Mouse (Mus musculus): Measurements from ENCODE around the gene Pik3cd. TPM values are rescaled to one million over a fixed set of nuclear protein-coding genes. Genes with fewer than 3 reads are reported as not detected.

Pik3cd gene
- polyA plus RNA-seq, 1 experiment = 1.4 TPM

DNA sequence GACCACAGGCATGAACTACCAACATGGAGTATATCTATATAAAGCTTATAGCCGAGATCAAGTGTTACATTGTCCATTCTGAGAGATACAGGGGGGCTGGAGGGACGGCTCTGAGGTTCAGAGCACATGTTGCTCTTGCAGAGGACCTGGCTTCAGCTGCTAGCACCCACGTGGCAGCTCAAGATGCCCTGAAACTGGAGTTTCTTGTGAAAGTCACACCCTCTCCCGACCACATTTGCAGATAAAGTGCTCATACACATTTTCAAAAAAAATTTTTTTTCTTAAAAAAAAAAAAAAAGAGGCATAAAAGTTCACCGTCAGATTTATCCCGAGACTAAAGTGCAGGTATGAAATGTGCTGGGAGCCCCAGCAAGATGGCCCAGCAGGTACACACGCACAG is 41.8 kb downstream of the Pik3cd start:
- no peak overlapping the region for H3K4me3 ChIP-seq
- H3ac ChIP-seq (ENCODE audit: control insufficient read depth, insufficient read length) = no peak overlapping the region
- no peaks in the 10 kb centered on the region for H3K79me2 ChIP-seq (ENCODE audit: control insufficient read depth, insufficient read depth)
- no peaks in the 10 kb centered on the region for H3K27me3 ChIP-seq (ENCODE audit: control insufficient read depth, insufficient read depth, insufficient read length)
- TF ChIP-seq SRF (IDR thresholded peaks at IDR 0.05; ENCODE audit: control insufficient read depth, insufficient read length, low read depth) = no peak
- no peak for TF ChIP-seq POLR2A (IDR thresholded peaks at IDR 0.05; ENCODE audit: insufficient read length, low read depth)
- TF ChIP-seq TCF3 (IDR thresholded peaks at IDR 0.05; ENCODE audit: insufficient read length, low read depth) = no peak
- TF ChIP-seq CEBPB (IDR thresholded peaks at IDR 0.05; ENCODE audit: insufficient read depth, poor library complexity, severe bottlenecking) = no peak
- no peak for TF ChIP-seq REST (IDR thresholded peaks at IDR 0.05; ENCODE audit: insufficient read depth, insufficient read length)
- TF ChIP-seq E2F4 (IDR thresholded peaks at IDR 0.05; ENCODE audit: insufficient read depth) = no peak
- TF ChIP-seq POLR2AphosphoS2 (IDR thresholded peaks at IDR 0.05; ENCODE audit: insufficient read length, low read depth) = no peak
- TF ChIP-seq MYOD1 (IDR thresholded peaks at IDR 0.05; ENCODE audit: control insufficient read depth in 1 of 3, insufficient read length in 2 of 3, low read depth in 2 of 3) = no peak
- TF ChIP-seq USF1 (IDR thresholded peaks at IDR 0.05; ENCODE audit: low read depth) = no peak
- TF ChIP-seq MAX (IDR thresholded peaks at IDR 0.05; ENCODE audit: low read depth) = no peak
- no peak for TF ChIP-seq MYOG (IDR thresholded peaks at IDR 0.05; ENCODE audit: control insufficient read depth in 1 of 3, insufficient read depth in 1 of 3, insufficient read length in 2 of 3, low read depth in 2 of 3)
- no peak for TF ChIP-seq TCF12 (IDR thresholded peaks at IDR 0.05; ENCODE audit: insufficient read depth, poor library complexity, severe bottlenecking)
- no peaks in the 10 kb centered on the region for H3K36me3 ChIP-seq (ENCODE audit: control insufficient read depth, insufficient read depth)
- no peak overlapping the region for H3K4me2 ChIP-seq (ENCODE audit: low read depth)

GRCm38 (mm10) chr4:149659495-149660116 is 42.8 kb downstream of the Pik3cd start:
- H3K27me3 ChIP-seq (ENCODE audit: control insufficient read depth, insufficient read depth, insufficient read length) = no peaks in the 10 kb centered on the region
- no peak overlapping the region for H3K4me2 ChIP-seq (ENCODE audit: low read depth)
- TF ChIP-seq MYOG (IDR thresholded peaks at IDR 0.05; ENCODE audit: control insufficient read depth in 1 of 3, insufficient read depth in 1 of 3, insufficient read length in 2 of 3, low read depth in 2 of 3) (no peak), REST (IDR thresholded peaks at IDR 0.05; ENCODE audit: insufficient read depth, insufficient read length) (no peak), MYOD1 (IDR thresholded peaks at IDR 0.05; ENCODE audit: control insufficient read depth in 1 of 3, insufficient read length in 2 of 3, low read depth in 2 of 3) (no peak), E2F4 (IDR thresholded peaks at IDR 0.05; ENCODE audit: insufficient read depth) (no peak), CEBPB (IDR thresholded peaks at IDR 0.05; ENCODE audit: insufficient read depth, poor library complexity, severe bottlenecking) (no peak), TCF12 (IDR thresholded peaks at IDR 0.05; ENCODE audit: insufficient read depth, poor library complexity, severe bottlenecking) (no peak), TCF3 (IDR thresholded peaks at IDR 0.05; ENCODE audit: insufficient read length, low read depth) (no peak), POLR2AphosphoS2 (IDR thresholded peaks at IDR 0.05; ENCODE audit: insufficient read length, low read depth) (no peak), SRF (IDR thresholded peaks at IDR 0.05; ENCODE audit: control insufficient read depth, insufficient read length, low read depth) (no peak), POLR2A (IDR thresholded peaks at IDR 0.05; ENCODE audit: insufficient read length, low read depth) (no peak), USF1 (IDR thresholded peaks at IDR 0.05; ENCODE audit: low read depth) (no peak), MAX (IDR thresholded peaks at IDR 0.05; ENCODE audit: low read depth) (no peak)
- no peak overlapping the region for H3K4me3 ChIP-seq
- H3ac ChIP-seq (ENCODE audit: control insufficient read depth, insufficient read length) = no peak overlapping the region
- no peaks in the 10 kb centered on the region for H3K36me3 ChIP-seq (ENCODE audit: control insufficient read depth, insufficient read depth)
- H3K79me2 ChIP-seq (ENCODE audit: control insufficient read depth, insufficient read depth) = no peaks in the 10 kb centered on the region

DNA sequence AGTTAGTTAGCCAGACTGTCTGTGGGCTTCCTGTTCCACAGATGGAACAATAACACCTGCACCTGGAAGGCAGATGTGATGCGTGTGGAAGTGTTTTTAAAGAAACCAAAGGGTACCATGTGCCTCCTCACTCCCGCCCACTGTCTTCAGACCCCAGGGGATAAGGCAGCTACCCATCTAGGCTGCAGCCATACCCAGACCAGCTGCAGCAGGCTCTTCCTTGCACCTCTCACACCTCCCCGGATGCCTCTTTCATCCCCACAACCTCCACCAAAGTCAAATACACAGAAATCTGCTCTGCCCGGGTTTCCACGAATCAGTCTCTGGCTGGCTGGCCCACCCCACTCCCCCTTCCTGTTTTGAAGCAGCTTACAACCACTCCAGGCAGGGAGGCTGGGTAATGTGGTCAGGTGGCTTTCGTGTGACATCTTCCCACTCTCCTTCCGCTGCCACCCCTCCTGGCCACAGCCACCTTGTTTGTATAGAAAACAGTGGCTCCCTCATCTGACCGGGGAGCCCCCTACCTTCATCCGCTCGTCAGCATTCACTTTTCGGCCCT is 44.4 kb downstream of the Pik3cd start:
- H3K36me3 ChIP-seq (ENCODE audit: control insufficient read depth, insufficient read depth) = no peaks in the 10 kb centered on the region
- no peaks in the 10 kb centered on the region for H3K79me2 ChIP-seq (ENCODE audit: control insufficient read depth, insufficient read depth)
- no peak for TF ChIP-seq TCF3 (IDR thresholded peaks at IDR 0.05; ENCODE audit: insufficient read length, low read depth)
- no peak for TF ChIP-seq MYOG (IDR thresholded peaks at IDR 0.05; ENCODE audit: control insufficient read depth in 1 of 3, insufficient read depth in 1 of 3, insufficient read length in 2 of 3, low read depth in 2 of 3)
- TF ChIP-seq E2F4 (IDR thresholded peaks at IDR 0.05; ENCODE audit: insufficient read depth) = no peak
- no peak for TF ChIP-seq USF1 (IDR thresholded peaks at IDR 0.05; ENCODE audit: low read depth)
- no peaks in the 10 kb centered on the region for H3K27me3 ChIP-seq (ENCODE audit: control insufficient read depth, insufficient read depth, insufficient read length)
- no peak overlapping the region for H3K4me3 ChIP-seq
- no peak overlapping the region for H3K4me2 ChIP-seq (ENCODE audit: low read depth)
- H3ac ChIP-seq (ENCODE audit: control insufficient read depth, insufficient read length) = no peak overlapping the region

DNA sequence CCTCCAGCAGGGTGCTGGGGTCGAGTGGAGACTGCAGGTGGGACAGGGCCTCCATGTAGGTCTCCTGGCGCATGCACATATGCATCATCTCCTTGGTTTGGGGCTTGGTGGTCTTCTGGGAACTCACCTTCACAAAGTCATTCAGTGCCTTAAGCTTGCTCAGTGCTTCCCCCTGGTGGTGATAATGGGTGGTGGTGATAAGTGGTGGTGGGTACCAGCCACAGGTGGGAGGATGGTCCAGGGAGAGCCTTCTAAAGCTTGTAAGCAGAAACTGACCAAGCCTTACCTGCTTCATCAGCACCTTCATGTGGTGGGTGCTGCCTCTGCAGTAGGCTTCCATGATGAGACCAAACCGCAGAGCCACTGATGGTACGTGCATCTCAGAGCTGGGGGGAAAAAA is 48.1 kb downstream of the Pik3cd start:
- no peaks in the 10 kb centered on the region for H3K27me3 ChIP-seq (ENCODE audit: control insufficient read depth, insufficient read depth, insufficient read length)
- no peaks in the 10 kb centered on the region for H3K36me3 ChIP-seq (ENCODE audit: control insufficient read depth, insufficient read depth)
- no peak for TF ChIP-seq E2F4 (IDR thresholded peaks at IDR 0.05; ENCODE audit: insufficient read depth)
- TF ChIP-seq SRF (IDR thresholded peaks at IDR 0.05; ENCODE audit: control insufficient read depth, insufficient read length, low read depth) = no peak
- TF ChIP-seq MAX (IDR thresholded peaks at IDR 0.05; ENCODE audit: low read depth) = no peak
- no peak for TF ChIP-seq REST (IDR thresholded peaks at IDR 0.05; ENCODE audit: insufficient read depth, insufficient read length)
- no peak for TF ChIP-seq CEBPB (IDR thresholded peaks at IDR 0.05; ENCODE audit: insufficient read depth, poor library complexity, severe bottlenecking)
- TF ChIP-seq POLR2AphosphoS2 (IDR thresholded peaks at IDR 0.05; ENCODE audit: insufficient read length, low read depth) = no peak
- no peak for TF ChIP-seq TCF3 (IDR thresholded peaks at IDR 0.05; ENCODE audit: insufficient read length, low read depth)
- no peak for TF ChIP-seq TCF12 (IDR thresholded peaks at IDR 0.05; ENCODE audit: insufficient read depth, poor library complexity, severe bottlenecking)
- TF ChIP-seq MYOD1 (IDR thresholded peaks at IDR 0.05; ENCODE audit: control insufficient read depth in 1 of 3, insufficient read length in 2 of 3, low read depth in 2 of 3) = no peak
- no peak for TF ChIP-seq POLR2A (IDR thresholded peaks at IDR 0.05; ENCODE audit: insufficient read length, low read depth)
- TF ChIP-seq MYOG (IDR thresholded peaks at IDR 0.05; ENCODE audit: control insufficient read depth in 1 of 3, insufficient read depth in 1 of 3, insufficient read length in 2 of 3, low read depth in 2 of 3) = no peak
- H3K79me2 ChIP-seq (ENCODE audit: control insufficient read depth, insufficient read depth) = no peaks in the 10 kb centered on the region
- no peak overlapping the region for H3K4me3 ChIP-seq
- H3K4me2 ChIP-seq (ENCODE audit: low read depth) = no peak overlapping the region
- H3ac ChIP-seq (ENCODE audit: control insufficient read depth, insufficient read length) = no peak overlapping the region
